Mouse (Mus musculus): ENCODE data around the gene Rras. TPM values are rescaled to one million over a fixed set of nuclear protein-coding genes. Genes with fewer than 3 reads are reported as not detected.

The Rras gene
- total RNA-seq, 4 experiments from 2014 or later: 20.1 to 25.7 (median 21.3) TPM

- DNase-seq (ENCODE audit: low spot score in 2 of 2): peak; percentile 38 to 45
Observed at GRCm38 (mm10) chr7:45025601-45026220, 8.0 kb downstream of the Rras start.

- DNase-seq (ENCODE audit: low spot score in 2 of 2): no peak
Observed at GRCm38 (mm10) chr7:45026256-45026655, 8.5 kb downstream of the Rras start.

- DNase-seq (ENCODE audit: low spot score in 2 of 2): no peak
Observed at GRCm38 (mm10) chr7:45027761-45028160, 10.0 kb downstream of the Rras start.

- DNase-seq (ENCODE audit: low spot score in 2 of 2): no peak
Observed at GRCm38 (mm10) chr7:45028351-45028750, 10.6 kb downstream of the Rras start.

- no peak for DNase-seq (ENCODE audit: low spot score in 2 of 2)
Observed at GRCm38 (mm10) chr7:45029995-45030394, 12.2 kb downstream of the Rras start.

GRCm38 (mm10) chr7:45030857-45031256 is 13.1 kb downstream of the Rras start:
- DNase-seq (ENCODE audit: low spot score in 2 of 2): no peak

GRCm38 (mm10) chr7:45033722-45034359 is 16.1 kb downstream of the Rras start:
- DNase-seq (ENCODE audit: low spot score in 2 of 2): no peak

GRCm38 (mm10) chr7:45035631-45036030 is 17.9 kb downstream of the Rras start:
- no peak for DNase-seq (ENCODE audit: low spot score in 2 of 2)

- no peak for DNase-seq (ENCODE audit: low spot score in 2 of 2)
Observed at GRCm38 (mm10) chr7:45036702-45037101, 18.9 kb downstream of the Rras start.

GRCm38 (mm10) chr7:45037720-45038361 is 20.1 kb downstream of the Rras start:
- no peak for DNase-seq (ENCODE audit: low spot score in 2 of 2)

GRCm38 (mm10) chr7:45038411-45038810 is 20.6 kb downstream of the Rras start:
- DNase-seq (ENCODE audit: low spot score in 2 of 2): no peak

GRCm38 (mm10) chr7:45040851-45041250 is 23.1 kb downstream of the Rras start:
- peak; percentile 72 to 82 for DNase-seq (ENCODE audit: low spot score in 2 of 2)

- DNase-seq (ENCODE audit: low spot score in 2 of 2): no peak
Observed at GRCm38 (mm10) chr7:45043307-45043706, 25.5 kb downstream of the Rras start.

- no peak for DNase-seq (ENCODE audit: low spot score in 2 of 2)
Observed at GRCm38 (mm10) chr7:45045741-45046140, 28.0 kb downstream of the Rras start.

- DNase-seq (ENCODE audit: low spot score in 2 of 2): no peak
Observed at GRCm38 (mm10) chr7:45046853-45047350, 29.1 kb downstream of the Rras start.

- DNase-seq (ENCODE audit: low spot score in 2 of 2): no peak
Observed at GRCm38 (mm10) chr7:45047491-45047890, 29.7 kb downstream of the Rras start.

- no peak for DNase-seq (ENCODE audit: low spot score in 2 of 2)
Observed at GRCm38 (mm10) chr7:45048001-45048890, 30.5 kb downstream of the Rras start.

GRCm38 (mm10) chr7:45048923-45049657 is 31.3 kb downstream of the Rras start:
- no peak for DNase-seq (ENCODE audit: low spot score in 2 of 2)

- peak; percentile 43 to 60 for DNase-seq (ENCODE audit: low spot score in 2 of 2)
Observed at GRCm38 (mm10) chr7:45050945-45051600, 33.3 kb downstream of the Rras start.

GRCm38 (mm10) chr7:45051601-45051974 is 33.8 kb downstream of the Rras start:
- DNase-seq (ENCODE audit: low spot score in 2 of 2): no peak
